Comparison of ENCODE assay signal across 26 mouse cellular contexts in the genomic region with DNA sequence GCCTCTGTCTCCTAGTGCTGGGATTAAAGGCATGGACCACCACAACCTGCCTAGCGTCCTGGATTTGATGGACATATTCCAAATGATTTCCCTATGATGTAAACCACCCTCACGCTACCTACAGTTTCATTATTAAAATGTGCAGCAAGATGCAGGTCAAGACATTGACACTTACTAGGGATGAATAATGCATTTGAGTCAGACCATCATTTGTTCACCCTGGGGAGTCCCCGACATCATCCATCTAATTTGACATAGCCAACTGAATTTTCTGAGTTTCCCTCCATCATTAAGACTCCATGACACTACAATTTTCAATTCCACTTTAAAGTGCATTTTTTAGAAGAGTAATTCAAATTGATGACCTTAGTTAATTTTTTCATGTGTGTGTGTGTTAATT.
DNase-seq lines count a peak whose midpoint lies in the region; ATAC-seq and TF ChIP-seq lines count a peak whose summit lies in the region.
"Had no signal": no experiment of that assay in that cellular context is flagged by ENCODE, and none has a peak within 500 bp of the region (broad histone marks: within the 10 kb centered on the region; RNA-seq: fewer than 3 reads in every experiment).

No protein-coding gene starts in this region.

- no peaks in the 10 kb centered on the region for H3K9me3 ChIP-seq in hindbrain, embryonic 11.5 days (ENCODE audit: control insufficient read depth, low read length)
- H3K9me3 ChIP-seq in hindbrain, postnatal 0 days (ENCODE audit: low read length), result no peaks in the 10 kb centered on the region
- H3K9me3 ChIP-seq in neural tube, embryonic 11.5 days (ENCODE audit: control insufficient read depth, low read length), result no peaks in the 10 kb centered on the region
- H3K9me3 ChIP-seq: embryonic facial prominence, embryonic 10.5 days; embryonic facial prominence, embryonic 13.5 days; heart, embryonic 12.5 days; heart, embryonic 15.5 days; hindbrain, embryonic 13.5 days; intestine, embryonic 15.5 days had no signal

- 57% methylated on average over 3 of the region's 3 CpGs for WGBS in hindbrain, embryonic 11.5 days
- 54% methylated on average over 3 of the region's 3 CpGs for WGBS in hindbrain, postnatal 0 days
- 76% methylated on average over 3 of the region's 3 CpGs for WGBS in neural tube, embryonic 11.5 days

- H3K36me3 ChIP-seq in hindbrain, embryonic 11.5 days (ENCODE audit: control insufficient read depth, insufficient read depth, low read length), result no peaks in the 10 kb centered on the region
- H3K36me3 ChIP-seq in hindbrain, postnatal 0 days (ENCODE audit: insufficient read depth, low read length), result no peaks in the 10 kb centered on the region
- H3K36me3 ChIP-seq in neural tube, embryonic 11.5 days (ENCODE audit: control insufficient read depth, insufficient read depth, low read length), result no peaks in the 10 kb centered on the region
- H3K36me3 ChIP-seq: embryonic facial prominence, embryonic 10.5 days; embryonic facial prominence, embryonic 13.5 days; heart, embryonic 12.5 days; heart, embryonic 15.5 days; hindbrain, embryonic 13.5 days; intestine, embryonic 15.5 days had no signal

- H3K27ac ChIP-seq in hindbrain, embryonic 11.5 days (ENCODE audit: low read depth, low read length), result no peak overlapping the region
- no peak overlapping the region for H3K27ac ChIP-seq in hindbrain, postnatal 0 days
- no peak overlapping the region for H3K27ac ChIP-seq in neural tube, embryonic 11.5 days (ENCODE audit: low read depth, low read length)
- H3K27ac ChIP-seq: embryonic facial prominence, embryonic 10.5 days; embryonic facial prominence, embryonic 13.5 days; gastrocnemius, adult 2 months; heart, embryonic 15.5 days; intestine, embryonic 15.5 days had no signal

- peak; percentile 81 for ATAC-seq in hindbrain, embryonic 11.5 days (ENCODE audit: low FRiP score)
- ATAC-seq in hindbrain, postnatal 0 days, result no peak
- no peak for ATAC-seq in neural tube, embryonic 11.5 days (ENCODE audit: insufficient read depth, low FRiP score, low TSS enrichment)
- ATAC-seq: activated CD4-positive, CD25-positive, alpha-beta regulatory T cell, adult 4 months; forebrain, postnatal 0 days; intestine, embryonic 15.5 days had no signal

- H3K4me2 ChIP-seq in hindbrain, embryonic 11.5 days (replicated peaks; ENCODE audit: low read depth, low read length), result no peak overlapping the region
- no peak overlapping the region for H3K4me2 ChIP-seq in hindbrain, postnatal 0 days (ENCODE audit: low read depth, low read length)
- H3K4me2 ChIP-seq in neural tube, embryonic 11.5 days (ENCODE audit: low read depth), result no peak overlapping the region
- H3K4me2 ChIP-seq: embryonic facial prominence, embryonic 13.5 days; heart, embryonic 12.5 days; heart, embryonic 15.5 days; hindbrain, embryonic 13.5 days; intestine, embryonic 15.5 days had no signal

- DNase-seq in embryo, embryonic 10.5 days (ENCODE audit: low spot score), result peak; percentile 18
- no peak for DNase-seq in embryo, embryonic 9.5 days (ENCODE audit: extremely low spot score)
- DNase-seq in hindbrain, embryonic 11.5 days (ENCODE audit: low spot score), result peak; percentile 50
- no peak for DNase-seq in hindbrain, postnatal 0 days (ENCODE audit: low spot score)
- peak; percentile 15 for DNase-seq in neural tube, embryonic 11.5 days (ENCODE audit: low spot score)
- DNase-seq in neural tube, embryonic 10.5 days (ENCODE audit: extremely low spot score, low spot score), result no peak
- DNase-seq: adrenal gland, adult 8-10 months; adrenal gland, postnatal 25 days; cerebellum, adult 18-20 months; cerebellum, adult 9-10 months; cerebellum, postnatal 14 days; forebrain, postnatal 0 days; gastrocnemius, adult 2 months; gastrocnemius, postnatal 14 days; heart, adult 18-20 months; heart, postnatal 10 days; heart, postnatal 36 days; kidney, adult 11 months had no signal

- no peak overlapping the region for H3K9ac ChIP-seq in hindbrain, embryonic 11.5 days (ENCODE audit: low read depth, low read length)
- H3K9ac ChIP-seq in hindbrain, postnatal 0 days (replicated peaks; ENCODE audit: low read length), result no peak overlapping the region
- H3K9ac ChIP-seq in neural tube, embryonic 11.5 days (ENCODE audit: low read length), result no peak overlapping the region
- H3K9ac ChIP-seq: embryonic facial prominence, embryonic 13.5 days; forebrain, postnatal 0 days; heart, embryonic 12.5 days; heart, embryonic 15.5 days; hindbrain, embryonic 13.5 days; intestine, embryonic 15.5 days had no signal

- H3K4me1 ChIP-seq in hindbrain, embryonic 11.5 days (replicated peaks; ENCODE audit: control insufficient read depth, insufficient read depth, low read length), result no peaks in the 10 kb centered on the region
- H3K4me1 ChIP-seq in hindbrain, postnatal 0 days (ENCODE audit: insufficient read depth, low read length), result no peaks in the 10 kb centered on the region
- H3K4me1 ChIP-seq in neural tube, embryonic 11.5 days (ENCODE audit: control insufficient read depth, insufficient read depth, low read length), result no peaks in the 10 kb centered on the region
- H3K4me1 ChIP-seq: embryonic facial prominence, embryonic 10.5 days; embryonic facial prominence, embryonic 13.5 days; heart, embryonic 12.5 days; heart, embryonic 15.5 days; intestine, embryonic 15.5 days had no signal

- H3K4me3 ChIP-seq in hindbrain, embryonic 11.5 days (ENCODE audit: low read depth, low read length), result no peak overlapping the region
- H3K4me3 ChIP-seq in hindbrain, postnatal 0 days (ENCODE audit: low read length), result no peak overlapping the region
- H3K4me3 ChIP-seq in neural tube, embryonic 11.5 days (ENCODE audit: low read depth, low read length), result no peak overlapping the region
- H3K4me3 ChIP-seq: embryonic facial prominence, embryonic 10.5 days; embryonic facial prominence, embryonic 13.5 days; erythroblast, embryonic 14.5 days; gastrocnemius, adult 2 months; heart, embryonic 12.5 days; heart, embryonic 15.5 days; hindbrain, embryonic 13.5 days; intestine, embryonic 15.5 days had no signal

- TF ChIP-seq CTCF in hindbrain, postnatal 0 days (IDR thresholded peaks at IDR 0.05; ENCODE audit: low read depth), result no peak

- H3K27me3 ChIP-seq in hindbrain, embryonic 11.5 days (ENCODE audit: control insufficient read depth, insufficient read depth, low read length), result no peaks in the 10 kb centered on the region
- no peaks in the 10 kb centered on the region for H3K27me3 ChIP-seq in hindbrain, postnatal 0 days (ENCODE audit: insufficient read depth, low read length)
- H3K27me3 ChIP-seq in neural tube, embryonic 11.5 days (ENCODE audit: control insufficient read depth, insufficient read depth, low read length), result no peaks in the 10 kb centered on the region
- H3K27me3 ChIP-seq: embryonic facial prominence, embryonic 13.5 days; heart, embryonic 12.5 days; heart, embryonic 15.5 days; hindbrain, embryonic 13.5 days; intestine, embryonic 15.5 days had no signal

Comparison
In these comparisons a context has a peak if more than half of its experiments do, and no peak if none do; other contexts are left out.
1. DNase-seq: peak in embryo, embryonic 10.5 days (single experiment), hindbrain, embryonic 11.5 days (single experiment) and neural tube, embryonic 11.5 days (single experiment); none in embryo, embryonic 9.5 days (single experiment), hindbrain, postnatal 0 days (single experiment) and neural tube, embryonic 10.5 days (single experiment).